Mouse (Mus musculus) ovary, adult 18-20 months (tissue): Measurements from ENCODE around the gene Fah.

Source experiments
- DNase-seq: peaks from one replicate; pipeline ENCODE4 v3.0.0; 2022; ENCODE audit warnings: low spot score, mixed read lengths

The Fah gene

GRCm38 (mm10) chr7:84606293-84606749 is at the start of gene Fah:
TSS of gene Fah (minus strand) at chr7:84606722.
- DNase-seq, result peak; percentile 49

GRCm38 (mm10) chr7:84652740-84653139 is 46.2 kb upstream of the Fah start:
- no peak for DNase-seq

DNA sequence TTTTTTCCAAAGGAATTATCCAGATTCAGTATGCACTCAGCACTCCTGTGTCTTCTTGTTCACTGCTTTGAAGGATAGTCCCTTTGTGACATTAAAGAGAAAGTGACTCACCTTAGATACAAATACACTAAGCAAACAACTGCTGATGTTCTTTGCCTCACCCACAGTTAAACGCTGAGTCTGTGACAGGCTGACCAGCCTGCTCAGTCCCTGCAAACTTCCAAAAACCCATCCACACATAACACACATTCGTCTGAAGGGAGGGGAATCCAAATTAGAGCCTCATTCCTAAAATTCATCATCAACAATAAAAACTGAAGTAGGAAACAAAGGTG is 45.4 kb upstream of the Fah start:
- DNase-seq, result no peak

DNA sequence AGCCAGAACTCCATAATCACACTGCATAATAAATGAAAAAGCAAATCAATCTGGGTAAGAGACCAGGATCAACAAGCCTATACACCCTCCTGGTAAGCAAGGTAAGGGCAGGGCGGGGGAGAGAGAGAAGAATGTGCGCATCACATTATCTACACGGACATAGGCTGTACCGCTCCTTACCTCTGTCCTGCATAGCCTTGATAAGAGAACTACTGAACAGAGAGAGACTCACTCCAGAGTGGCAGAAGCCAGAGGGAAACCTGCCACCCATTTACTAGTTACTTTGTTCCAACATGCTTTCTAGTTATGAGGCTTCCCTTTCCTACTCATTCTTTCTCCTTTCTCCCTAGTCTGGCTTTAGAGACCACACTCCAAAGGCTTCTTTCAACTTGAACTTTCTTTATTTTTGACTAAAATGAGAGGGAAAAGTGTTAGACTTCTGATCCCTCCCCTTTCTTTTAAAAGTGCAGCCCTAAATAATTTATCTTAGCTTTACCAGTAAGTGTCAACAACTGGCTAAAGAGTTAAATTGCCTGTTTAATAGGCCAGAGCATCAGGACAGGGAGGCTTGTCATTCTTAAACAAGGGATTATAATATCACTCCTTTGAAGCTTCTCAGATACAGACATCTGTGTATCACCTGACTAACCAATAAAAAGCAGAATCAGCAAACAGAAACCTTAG is 44.9 kb upstream of the Fah start:
- no peak for DNase-seq

DNA sequence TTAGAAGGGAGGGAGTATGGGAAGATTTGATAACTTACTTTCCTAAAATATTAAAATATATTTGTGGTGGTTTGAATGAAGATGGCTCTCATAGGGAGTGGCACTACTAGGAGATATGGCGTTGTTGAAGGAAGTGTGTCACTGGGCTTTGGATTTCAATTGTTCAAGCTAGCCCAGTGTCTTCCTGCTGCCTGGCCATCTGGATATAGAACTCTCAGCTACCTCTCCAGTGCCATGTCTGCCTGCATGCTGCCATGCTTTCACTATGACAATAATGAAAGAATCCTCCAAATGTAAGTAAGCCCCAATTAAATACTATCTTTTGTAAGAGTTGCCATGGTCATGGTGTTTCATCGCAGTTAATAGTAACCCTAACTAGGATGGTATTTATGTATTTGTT is 42.5 kb upstream of the Fah start:
- no peak for DNase-seq

DNA sequence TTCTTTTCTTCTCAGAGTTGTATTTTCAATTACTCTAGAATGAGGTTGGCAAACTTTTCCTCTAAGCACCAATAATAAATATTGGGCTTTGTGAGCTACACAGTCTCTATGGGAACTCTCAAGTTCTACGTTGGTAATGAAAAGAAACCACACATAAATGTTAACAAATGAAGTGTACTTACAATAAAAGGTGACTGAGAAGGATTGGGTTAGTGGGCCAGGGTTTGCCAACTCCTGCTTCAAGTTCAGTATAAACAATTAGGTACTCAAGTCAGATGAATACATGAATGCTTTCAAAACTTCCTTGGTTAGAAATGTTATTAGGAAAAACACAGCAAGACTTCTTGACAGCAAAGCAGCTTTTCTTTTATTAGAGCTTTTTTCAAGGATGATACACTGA is 39.7 kb upstream of the Fah start:
- DNase-seq, result no peak

- no peak for DNase-seq
These were observed 36.9 kb upstream of the Fah start for GRCm38 (mm10) chr7:84643270-84643998.

DNA sequence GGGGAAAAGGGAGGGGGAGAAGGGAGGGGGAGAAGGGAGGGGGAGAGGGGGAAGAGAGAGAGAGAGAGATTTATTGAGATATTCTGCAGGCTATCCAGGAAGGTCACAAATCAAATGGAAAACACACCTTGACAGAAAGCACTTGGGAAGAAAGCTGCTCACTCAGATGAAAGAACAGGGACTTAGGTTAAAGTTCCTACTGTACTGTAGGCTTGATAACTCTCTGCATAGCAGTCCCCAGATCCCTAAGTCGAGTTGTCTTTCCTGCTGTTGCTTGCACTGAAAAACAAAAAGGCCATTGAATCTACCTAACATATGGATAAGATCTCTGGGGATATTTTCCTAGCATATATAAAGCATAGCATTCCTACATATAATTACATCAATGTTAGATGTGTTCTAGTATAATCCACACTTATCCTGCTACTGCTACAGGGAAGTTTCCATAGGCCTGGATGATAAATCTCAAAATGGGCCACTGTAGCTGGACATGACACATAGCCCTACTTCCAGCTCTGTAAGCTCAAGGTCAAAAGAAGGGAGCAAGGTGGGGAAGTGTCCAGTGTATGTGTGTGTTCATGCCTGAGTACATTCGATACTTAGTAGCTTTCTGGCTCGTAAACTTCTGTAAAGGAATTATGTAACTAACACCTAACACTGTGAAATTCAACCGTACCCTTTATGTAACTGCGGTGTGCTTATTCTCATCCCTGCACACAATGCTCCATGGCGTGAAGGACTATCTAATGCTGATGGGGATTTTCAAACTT is 35.8 kb upstream of the Fah start:
- no peak for DNase-seq

GRCm38 (mm10) chr7:84636939-84637338 is 30.4 kb upstream of the Fah start:
- no peak for DNase-seq

- DNase-seq, result no peak
These were observed 25.4 kb upstream of the Fah start for GRCm38 (mm10) chr7:84631878-84632277.

- no peak for DNase-seq
These were observed 17.2 kb upstream of the Fah start for GRCm38 (mm10) chr7:84623718-84624117.

DNA sequence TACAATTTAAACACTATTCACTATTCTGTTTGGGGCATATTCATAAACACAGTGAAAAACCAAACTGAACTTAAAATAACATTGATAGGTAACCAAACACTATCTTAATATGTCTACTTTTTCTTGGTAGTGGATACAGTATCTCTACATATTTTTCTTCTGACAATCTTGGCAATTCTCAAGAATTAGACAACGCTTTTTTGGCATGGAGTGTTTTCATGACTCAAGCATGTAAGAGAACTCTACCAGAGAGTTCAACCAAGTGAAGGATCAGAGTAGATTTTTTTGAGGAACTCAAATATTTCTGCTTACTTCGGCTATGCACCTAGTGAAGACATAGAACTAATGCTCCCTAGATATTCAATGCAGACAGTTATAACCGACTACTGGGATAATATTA is 14.4 kb upstream of the Fah start:
- no peak for DNase-seq

GRCm38 (mm10) chr7:84618951-84619350 is 12.4 kb upstream of the Fah start:
- DNase-seq, result no peak

DNA sequence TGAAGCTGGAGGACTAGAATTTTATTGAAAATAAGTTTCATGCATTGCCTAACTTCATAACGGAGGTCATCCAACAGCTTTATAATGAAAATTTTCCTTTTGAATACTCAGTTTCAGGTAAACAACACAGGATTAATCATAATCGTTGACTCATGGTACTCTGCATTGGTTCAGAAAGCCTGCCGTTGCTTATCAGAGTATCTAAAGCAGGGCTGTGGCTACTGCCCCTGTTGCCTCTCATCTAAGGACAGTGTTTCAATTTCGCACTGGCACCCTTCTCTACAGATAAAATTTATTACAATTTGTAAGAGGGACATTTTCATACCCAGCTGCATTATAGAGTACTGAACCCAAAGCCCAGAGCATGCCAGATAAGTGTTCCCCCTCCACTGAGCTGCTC is 5.9 kb upstream of the Fah start:
- no peak for DNase-seq

- no peak for DNase-seq
These were observed 5.1 kb upstream of the Fah start for GRCm38 (mm10) chr7:84611609-84612008.

DNA sequence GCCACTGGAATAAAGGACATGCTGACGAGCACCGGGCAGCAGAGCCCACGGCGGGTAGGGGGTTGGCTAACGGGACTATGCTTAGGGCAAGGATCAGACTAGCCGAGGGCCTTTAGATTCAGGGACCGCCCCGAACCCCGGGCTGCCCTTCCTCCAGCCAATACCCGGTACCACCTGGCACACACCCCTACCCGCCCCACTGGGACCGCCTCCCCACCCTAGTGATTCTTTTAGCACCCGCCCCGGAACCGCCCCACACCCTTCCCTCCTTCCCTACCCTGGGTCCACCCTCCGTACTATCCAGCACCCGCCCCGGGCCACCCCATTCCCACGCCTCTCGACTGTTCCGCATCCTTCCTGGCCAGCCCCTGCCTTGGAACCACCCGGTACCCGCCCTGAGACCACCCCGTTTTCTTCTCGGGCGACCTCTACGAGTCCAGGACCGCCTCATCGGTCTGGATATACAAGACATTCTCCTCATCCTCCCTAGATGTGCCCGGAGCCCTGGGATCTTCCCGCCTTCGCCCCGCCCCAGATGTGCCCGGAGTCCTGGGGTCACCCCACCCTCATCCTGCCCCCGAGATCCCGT is 724 bp downstream of the Fah start:
- DNase-seq, result peak; percentile 87

DNA sequence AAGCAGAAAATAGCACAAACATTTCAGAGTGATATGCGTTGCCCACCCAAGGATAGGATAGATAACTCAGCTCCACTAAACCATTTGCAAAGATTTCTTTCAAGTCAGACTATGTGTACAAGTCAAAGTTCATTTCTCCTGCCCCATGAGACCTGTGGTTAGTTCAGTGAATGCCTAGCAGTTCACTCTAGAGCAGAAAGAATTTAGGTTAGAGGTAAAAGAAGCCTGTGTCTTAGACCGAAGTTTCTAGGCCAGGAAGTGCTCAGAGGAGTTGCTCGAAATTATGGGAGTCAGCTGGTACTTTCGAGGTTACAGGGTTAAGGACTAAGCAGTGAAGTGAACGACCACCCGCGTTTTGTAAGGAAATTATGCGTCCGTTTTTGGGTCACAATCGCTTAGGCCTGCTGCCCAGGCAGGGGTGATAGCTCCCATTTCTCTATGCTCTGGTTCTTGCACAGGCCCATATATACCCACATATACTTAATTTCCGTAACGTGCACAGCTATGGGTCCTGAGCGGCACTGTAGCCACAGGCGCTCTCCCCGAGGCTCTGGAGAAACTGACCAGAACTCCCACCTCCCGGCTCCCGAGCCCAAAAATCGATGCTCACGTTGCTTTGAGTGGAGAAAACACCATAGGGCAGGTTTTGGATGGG is 1.4 kb downstream of the Fah start:
- DNase-seq, result no peak

DNA sequence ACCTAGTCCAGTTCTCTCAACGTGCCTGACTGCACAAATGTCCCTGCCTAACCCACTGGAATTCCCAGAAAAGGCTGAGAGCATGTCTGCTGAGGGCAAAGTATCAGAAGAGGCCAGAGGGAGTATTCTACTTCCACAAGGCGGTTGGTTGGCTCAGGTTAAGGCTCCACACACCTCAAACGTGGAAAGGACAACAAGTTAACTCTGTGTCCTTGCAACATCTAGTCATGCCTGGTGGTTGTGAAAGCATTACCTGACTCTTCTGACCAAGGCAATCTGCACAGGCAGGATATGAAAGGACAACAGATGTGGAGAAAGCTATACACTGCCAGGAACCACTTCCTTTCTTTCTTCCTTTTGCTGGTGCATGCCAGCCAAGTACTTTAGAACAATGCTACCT is 2.0 kb downstream of the Fah start:
- DNase-seq, result no peak

- no peak for DNase-seq
These were observed 5.2 kb downstream of the Fah start for GRCm38 (mm10) chr7:84601331-84601730.

GRCm38 (mm10) chr7:84600631-84601030 is 5.9 kb downstream of the Fah start:
- no peak for DNase-seq

- DNase-seq, result no peak
These were observed 9.9 kb downstream of the Fah start for GRCm38 (mm10) chr7:84596633-84597032.

DNA sequence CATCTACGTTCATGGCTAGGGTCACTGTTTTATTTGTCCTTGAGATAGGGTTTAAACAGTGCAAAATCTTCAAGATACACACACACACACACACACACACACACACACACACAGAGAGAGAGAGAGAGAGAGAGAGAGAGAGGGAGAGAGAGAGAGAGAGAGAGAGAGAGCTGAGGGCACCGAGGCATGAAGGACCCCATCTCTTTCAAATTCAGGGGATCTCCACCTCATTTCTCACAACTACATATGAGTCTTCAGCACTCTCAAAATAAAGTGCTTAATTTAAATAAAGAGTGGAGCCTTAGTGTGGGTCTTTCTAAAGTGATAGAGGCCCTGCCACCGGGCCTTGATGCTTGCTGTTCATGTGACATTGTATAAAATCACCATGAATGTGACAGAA is 10.5 kb downstream of the Fah start:
- DNase-seq, result no peak
